Mouse (Mus musculus) forebrain, embryonic 11.5 days (tissue): ENCODE data around the gene Hist2h3c2. TPM values are rescaled to one million over a fixed set of nuclear protein-coding genes. Genes with fewer than 3 reads are reported as not detected.
"Not testable (repeated sequence)": the region's sequence is repeated elsewhere in the genome, so short reads cannot be mapped to it uniquely, and the experiment has no call there.

Experiments
- ATAC-seq: fragments of 200-750 bp; cut with Nextera tagmentation; replicated peaks from 2 replicates; pipeline ENCODE4 v1.8.0; 2017; ENCODE audit warnings: moderate TSS enrichment; ENCODE audit not compliant: low FRiP score
- DNase-seq: peaks from one replicate; pipeline ENCODE4 v3.0.0-alpha.2; 2017; ENCODE audit warnings: low spot score
- H3K27ac ChIP-seq: fragments of 300-500 bp; sonication (generic); 2 replicates; pipeline ENCODE4 v1.5.1; 2014; ENCODE audit warnings: low read depth, low read length
- H3K27me3 ChIP-seq: fragments of 300-500 bp; sonication (generic); 2 replicates; pipeline ENCODE4 v1.6.1; 2014; ENCODE audit warnings: mild to moderate bottlenecking, low read length, mixed read lengths; ENCODE audit not compliant: control insufficient read depth, insufficient read depth
- H3K36me3 ChIP-seq: fragments of 300-500 bp; sonication (generic); 2 replicates; pipeline ENCODE4 v1.6.1; 2014; ENCODE audit warnings: mild to moderate bottlenecking, low read length, moderate library complexity, mixed read lengths; ENCODE audit not compliant: control insufficient read depth, insufficient read depth
- H3K4me1 ChIP-seq: fragments of 300-500 bp; sonication (generic); replicated peaks from 2 replicates; pipeline ENCODE4 v1.6.1; 2014; ENCODE audit warnings: low read length, mixed read lengths; ENCODE audit not compliant: control insufficient read depth, insufficient read depth
- H3K4me2 ChIP-seq: fragments of 300-500 bp; sonication (generic); 2 replicates; pipeline ENCODE4 v1.6.1; 2014; ENCODE audit warnings: low read depth, mild to moderate bottlenecking, low read length, moderate library complexity, mixed read lengths; ENCODE audit not compliant: severe bottlenecking
- H3K4me3 ChIP-seq: fragments of 300-500 bp; sonication (generic); 2 replicates; pipeline ENCODE4 v1.5.1; 2014; ENCODE audit warnings: low read depth, low read length
- H3K9ac ChIP-seq: fragments of 300-500 bp; sonication (generic); 2 replicates; pipeline ENCODE4 v1.6.1; 2014; ENCODE audit warnings: low read length
- H3K9me3 ChIP-seq: fragments of 300-500 bp; sonication (generic); 2 replicates; pipeline ENCODE4 v1.6.1; 2016; ENCODE audit warnings: low read length, mixed read lengths; ENCODE audit not compliant: control insufficient read depth
- WGBS: fragments of 180-500 bp; shearing (Covaris S2); extraction: QIAGEN DNeasy Blood & Tissue Kit; methylation state at CpG from one replicate; pipeline ENCODE4 v1.1.7; 2014; 5-methylcytosine and 5-hydroxymethylcytosine counted together
- polyA plus RNA-seq: library from polyadenylated mRNA; unstranded; fragments of >200 nt; fragmentation: Nextera tagmentation; extraction: Ambion mirVana; gene quantifications from 2 replicates; pipeline ENCODE4 v1.2.1, GENCODE M21; 2014

Hist2h3c2 gene
- polyA plus RNA-seq, 1 experiment from 2014 or later, result 14.8 TPM

- Histone ChIP-seq H3K9ac (no peak overlapping the region), H3K27ac (no peak overlapping the region), H3K4me1 (no peaks in the 10 kb centered on the region; the same call in 1 of the 2 replicates), H3K9me3 (no peaks in the 10 kb centered on the region), H3K36me3 (no peaks in the 10 kb centered on the region), H3K4me2 (no peak overlapping the region), H3K4me3 (no peak overlapping the region), H3K27me3 (no peaks in the 10 kb centered on the region; the same call in 1 of the 2 replicates)
- 69% methylated on average over 3 of the region's 3 CpGs for WGBS
- no peak for ATAC-seq
- DNase-seq, result no peak
Observed at GRCm38 (mm10) chr3:96250890-96251289, 12.0 kb upstream of the Hist2h3c2 start.

- Histone ChIP-seq H3K9me3 (no peaks in the 10 kb centered on the region), H3K4me2 (no peak overlapping the region), H3K4me1 (peaks cover 4% of the 10 kb centered on the region; the same call in 1 of the 2 replicates), H3K27me3 (no peaks in the 10 kb centered on the region; the same call in 1 of the 2 replicates), H3K4me3 (no peak overlapping the region), H3K27ac (peak overlapping the region; percentile 31; the same call in 1 of the 2 replicates), H3K36me3 (no peaks in the 10 kb centered on the region), H3K9ac (no peak overlapping the region; the same call in 1 of the 2 replicates)
- no peak for DNase-seq
- no peak for ATAC-seq
- WGBS, result 61% methylated on average over 4 of the region's 4 CpGs
Observed at GRCm38 (mm10) chr3:96249034-96249345, 10.1 kb upstream of the Hist2h3c2 start.

GRCm38 (mm10) chr3:96248141-96249033 is 9.5 kb upstream of the Hist2h3c2 start:
- Histone ChIP-seq H3K4me1 (peaks cover 4% of the 10 kb centered on the region; the same call in 1 of the 2 replicates), H3K9me3 (no peaks in the 10 kb centered on the region), H3K27ac (peak overlapping the region; percentile 91), H3K4me2 (peak overlapping the region; percentile 53), H3K27me3 (no peaks in the 10 kb centered on the region; the same call in 1 of the 2 replicates), H3K4me3 (peak overlapping the region; percentile 44), H3K36me3 (no peaks in the 10 kb centered on the region), H3K9ac (peak overlapping the region; percentile 24)
- WGBS, result 57% methylated on average over 6 of the region's 6 CpGs
- ATAC-seq (no peak), DNase-seq (no peak)

GRCm38 (mm10) chr3:96247356-96248140 is 8.6 kb upstream of the Hist2h3c2 start:
- H3K4me1 ChIP-seq, result peaks cover 4% of the 10 kb centered on the region; the same call in 1 of the 2 replicates
- WGBS, result 2% methylated on average over 11 of the region's 11 CpGs
- H3K27ac ChIP-seq, result peak overlapping the region; percentile 91
- no peaks in the 10 kb centered on the region; the same call in 1 of the 2 replicates for H3K27me3 ChIP-seq
- peak overlapping the region; percentile 67 for H3K9ac ChIP-seq
- H3K36me3 ChIP-seq, result no peaks in the 10 kb centered on the region
- DNase-seq (no peak), ATAC-seq (no peak)
- no peaks in the 10 kb centered on the region for H3K9me3 ChIP-seq
- H3K4me3 ChIP-seq, result peak overlapping the region; percentile 44
- peak overlapping the region; percentile 53 for H3K4me2 ChIP-seq

- peak within 1 kb of the TSS; percentile 44 for H3K4me3 ChIP-seq
- peak within 1 kb of the TSS; percentile 67 for H3K9ac ChIP-seq
- not testable (repeated sequence) for H3K9me3 ChIP-seq, H3K4me1 ChIP-seq, H3K27me3 ChIP-seq, DNase-seq, H3K36me3 ChIP-seq
- peak within 1 kb of the TSS; percentile 91 for H3K27ac ChIP-seq
- peak within 1 kb of the TSS; percentile 53 for H3K4me2 ChIP-seq
- 0% methylated on average over 2 of the region's 47 CpGs for WGBS
- peak; percentile 94 for ATAC-seq
Observed at GRCm38 (mm10) chr3:96246427-96246856, 7.5 kb upstream of the Hist2h3c2 start, which contains the start of gene Hist2h3c1. Gene Hist2h3c1 (plus strand): TSS chr3:96246685.

- not testable (repeated sequence) for DNase-seq, H3K4me1 ChIP-seq, H3K9me3 ChIP-seq, H3K27me3 ChIP-seq, H3K36me3 ChIP-seq, ATAC-seq
- 0% methylated on average over 10 of the region's 21 CpGs for WGBS
- H3K4me2 ChIP-seq, result 0 out of 2 replicates have a peak overlapping the region, but pooled peaks have one; percentile 21
- H3K4me3 ChIP-seq, result peak overlapping the region; percentile 21; the same call in 1 of the 2 replicates
- H3K27ac ChIP-seq, result 0 out of 2 replicates have a peak overlapping the region, but pooled peaks have one; percentile 46
- H3K9ac ChIP-seq, result peak overlapping the region; percentile 43; the same call in 1 of the 2 replicates
Observed at GRCm38 (mm10) chr3:96246018-96246417, 7.1 kb upstream of the Hist2h3c2 start.

GRCm38 (mm10) chr3:96245003-96245886 is 6.3 kb upstream of the Hist2h3c2 start, which contains the start of gene Hist2h2aa1:
Gene Hist2h2aa1 (plus strand): TSS chr3:96245497.
- peak within 1 kb of the TSS; percentile 85 for H3K9ac ChIP-seq
- peak within 1 kb of the TSS; percentile 97 for H3K27ac ChIP-seq
- H3K4me1 ChIP-seq, H3K9me3 ChIP-seq, H3K27me3 ChIP-seq, H3K36me3 ChIP-seq: not testable (repeated sequence)
- peak; percentile 86 for ATAC-seq
- peak; percentile 85 for DNase-seq
- 0% methylated on average over 12 of the region's 88 CpGs for WGBS
- H3K4me3 ChIP-seq, result peak within 1 kb of the TSS; percentile 41
- peak within 1 kb of the TSS; percentile 63 for H3K4me2 ChIP-seq
